Mouse (Mus musculus): ENCODE measurements at regions not wholly inside any gene's neighbourhood (a gene's known extent, or its start where the extent isn't known, plus 50 kb on each side); places are given as distances from the start of the nearest gene placed in this dataset.
A peak's percentile ranks its signal among the peaks of the same experiment; 100 is the strongest.

GRCm38 (mm10) chr16:93292965-93293653, 310.8 kb downstream of the Setd4 start:
- H3K9me3 ChIP-seq (ENCODE audit: control insufficient read depth, insufficient read depth, low read depth, low read length), result no peaks in the 10 kb centered on the region
- no peaks in the 10 kb centered on the region for H3K36me3 ChIP-seq (ENCODE audit: control insufficient read depth, insufficient read depth, low read length, poor library complexity, severe bottlenecking)
- no peak overlapping the region for H3K27ac ChIP-seq (ENCODE audit: insufficient read depth, low read depth, low read length, poor library complexity, severe bottlenecking)
- TF ChIP-seq HCFC1 (IDR thresholded peaks at IDR 0.05; ENCODE audit: borderline replicate concordance, insufficient read depth, low read length) (no peak), ZC3H11A (IDR thresholded peaks at IDR 0.05; ENCODE audit: borderline replicate concordance, low read depth, low read length) (peak; percentile 83), MAFK (IDR thresholded peaks at IDR 0.05; ENCODE audit: insufficient read depth, low read depth, low read length) (no peak), CHD2 (IDR thresholded peaks at IDR 0.05; ENCODE audit: low read depth, low read length) (no peak)
- DNase-seq (ENCODE audit: low read depth, low spot score), result peak; percentile 55
- in situ Hi-C loops (cut with MboI; ENCODE audit: low sequenced_read_pairs in 2 of 2, unreplicated experiment in 2 of 2), result no loop called here
- no peak overlapping the region for H3K4me3 ChIP-seq (ENCODE audit: insufficient read depth in 1 of 2, low read depth in 1 of 2, low read length in 2 of 2, poor library complexity in 1 of 2, severe bottlenecking in 1 of 2)
- 0 out of 4 replicates have a peak, but pooled peaks cover 0 to 2% of the 10 kb centered on the region in 2 experiments for H3K4me1 ChIP-seq (ENCODE audit: control insufficient read depth in 2 of 2, insufficient read depth in 2 of 2, low read length in 2 of 2, poor library complexity in 1 of 2)
- H3K9ac ChIP-seq (ENCODE audit: insufficient read depth, low read depth, low read length, poor library complexity, severe bottlenecking), result no peak overlapping the region

- in situ Hi-C loops (cut with MboI; ENCODE audit: low sequenced_read_pairs in 2 of 2, unreplicated experiment in 2 of 2), result no loop called here
These were observed 311.6 kb downstream of the Setd4 start for GRCm38 (mm10) chr16:93292181-93292834.

GRCm38 (mm10) chr16:93288036-93288435, 315.8 kb downstream of the Setd4 start:
- Histone ChIP-seq H3K27ac (ENCODE audit: insufficient read depth, low read depth, low read length, poor library complexity, severe bottlenecking) (no peak overlapping the region), H3K9ac (ENCODE audit: insufficient read depth, low read depth, low read length, poor library complexity, severe bottlenecking) (no peak overlapping the region), H3K4me1 (ENCODE audit: control insufficient read depth in 2 of 2, insufficient read depth in 2 of 2, low read length in 2 of 2, poor library complexity in 1 of 2) (no peaks in the 10 kb centered on the region), H3K36me3 (ENCODE audit: control insufficient read depth, insufficient read depth, low read length, poor library complexity, severe bottlenecking) (no peaks in the 10 kb centered on the region), H3K4me3 (ENCODE audit: insufficient read depth in 1 of 2, low read depth in 1 of 2, low read length in 2 of 2, poor library complexity in 1 of 2, severe bottlenecking in 1 of 2) (no peak overlapping the region), H3K9me3 (ENCODE audit: control insufficient read depth, insufficient read depth, low read depth, low read length) (no peaks in the 10 kb centered on the region)
- in situ Hi-C loops (cut with MboI; ENCODE audit: low sequenced_read_pairs in 2 of 2, unreplicated experiment in 2 of 2), result no loop called here
- TF ChIP-seq MAFK (IDR thresholded peaks at IDR 0.05; ENCODE audit: insufficient read depth, low read depth, low read length) (no peak), HCFC1 (IDR thresholded peaks at IDR 0.05; ENCODE audit: borderline replicate concordance, insufficient read depth, low read length) (no peak), CHD2 (IDR thresholded peaks at IDR 0.05; ENCODE audit: low read depth, low read length) (no peak), ZNF384 (IDR thresholded peaks at IDR 0.05; ENCODE audit: low read depth, low read length) (no peak), ZC3H11A (IDR thresholded peaks at IDR 0.05; ENCODE audit: borderline replicate concordance, low read depth, low read length) (no peak)
- DNase-seq (ENCODE audit: low read depth, low spot score), result no peak

More at GRCm38 (mm10) chr16:93292181-93292834, 311.6 kb downstream of the Setd4 start:
- H3K4me1 ChIP-seq (ENCODE audit: control insufficient read depth in 2 of 2, insufficient read depth in 2 of 2, low read length in 2 of 2, poor library complexity in 1 of 2), result 0 out of 4 replicates have a peak, but pooled peaks cover 0 to 2% of the 10 kb centered on the region in 2 experiments
- DNase-seq (ENCODE audit: low read depth, low spot score), result no peak
- H3K9me3 ChIP-seq (ENCODE audit: control insufficient read depth, insufficient read depth, low read depth, low read length), result no peaks in the 10 kb centered on the region
- H3K4me3 ChIP-seq (ENCODE audit: insufficient read depth in 1 of 2, low read depth in 1 of 2, low read length in 2 of 2, poor library complexity in 1 of 2, severe bottlenecking in 1 of 2), result no peak overlapping the region
- no peak overlapping the region for H3K27ac ChIP-seq (ENCODE audit: insufficient read depth, low read depth, low read length, poor library complexity, severe bottlenecking)
- TF ChIP-seq ZNF384 (IDR thresholded peaks at IDR 0.05; ENCODE audit: low read depth, low read length), result no peak
- no peak for TF ChIP-seq CHD2 (IDR thresholded peaks at IDR 0.05; ENCODE audit: low read depth, low read length)
- TF ChIP-seq MAFK (IDR thresholded peaks at IDR 0.05; ENCODE audit: insufficient read depth, low read depth, low read length), result no peak
- TF ChIP-seq HCFC1 (IDR thresholded peaks at IDR 0.05; ENCODE audit: borderline replicate concordance, insufficient read depth, low read length), result no peak
- no peak for TF ChIP-seq ZC3H11A (IDR thresholded peaks at IDR 0.05; ENCODE audit: borderline replicate concordance, low read depth, low read length)
- H3K9ac ChIP-seq (ENCODE audit: insufficient read depth, low read depth, low read length, poor library complexity, severe bottlenecking), result no peak overlapping the region
- H3K36me3 ChIP-seq (ENCODE audit: control insufficient read depth, insufficient read depth, low read length, poor library complexity, severe bottlenecking), result no peaks in the 10 kb centered on the region

GRCm38 (mm10) chr16:93287520-93287919, 316.3 kb downstream of the Setd4 start:
- no peaks in the 10 kb centered on the region for H3K36me3 ChIP-seq (ENCODE audit: control insufficient read depth, insufficient read depth, low read length, poor library complexity, severe bottlenecking)
- DNase-seq (ENCODE audit: low read depth, low spot score), result no peak
- H3K4me3 ChIP-seq (ENCODE audit: insufficient read depth in 1 of 2, low read depth in 1 of 2, low read length in 2 of 2, poor library complexity in 1 of 2, severe bottlenecking in 1 of 2), result no peak overlapping the region
- in situ Hi-C loops (cut with MboI; ENCODE audit: low sequenced_read_pairs in 2 of 2, unreplicated experiment in 2 of 2), result no loop called here
- no peak overlapping the region for H3K27ac ChIP-seq (ENCODE audit: insufficient read depth, low read depth, low read length, poor library complexity, severe bottlenecking)
- no peaks in the 10 kb centered on the region for H3K9me3 ChIP-seq (ENCODE audit: control insufficient read depth, insufficient read depth, low read depth, low read length)
- no peak for TF ChIP-seq HCFC1 (IDR thresholded peaks at IDR 0.05; ENCODE audit: borderline replicate concordance, insufficient read depth, low read length)
- TF ChIP-seq CHD2 (IDR thresholded peaks at IDR 0.05; ENCODE audit: low read depth, low read length), result no peak
- no peak for TF ChIP-seq MAFK (IDR thresholded peaks at IDR 0.05; ENCODE audit: insufficient read depth, low read depth, low read length)
- no peak for TF ChIP-seq ZNF384 (IDR thresholded peaks at IDR 0.05; ENCODE audit: low read depth, low read length)
- TF ChIP-seq ZC3H11A (IDR thresholded peaks at IDR 0.05; ENCODE audit: borderline replicate concordance, low read depth, low read length), result no peak
- H3K9ac ChIP-seq (ENCODE audit: insufficient read depth, low read depth, low read length, poor library complexity, severe bottlenecking), result no peak overlapping the region
- no peaks in the 10 kb centered on the region for H3K4me1 ChIP-seq (ENCODE audit: control insufficient read depth in 2 of 2, insufficient read depth in 2 of 2, low read length in 2 of 2, poor library complexity in 1 of 2)
